Mouse (Mus musculus): Measurements from ENCODE around the gene Strip2. TPM values are rescaled to one million over a fixed set of nuclear protein-coding genes. Genes with fewer than 3 reads are reported as not detected.

Gene Strip2
- 10 to 100 TPM; 52.9 to 63.3 TPM for total RNA-seq (2021)

DNA sequence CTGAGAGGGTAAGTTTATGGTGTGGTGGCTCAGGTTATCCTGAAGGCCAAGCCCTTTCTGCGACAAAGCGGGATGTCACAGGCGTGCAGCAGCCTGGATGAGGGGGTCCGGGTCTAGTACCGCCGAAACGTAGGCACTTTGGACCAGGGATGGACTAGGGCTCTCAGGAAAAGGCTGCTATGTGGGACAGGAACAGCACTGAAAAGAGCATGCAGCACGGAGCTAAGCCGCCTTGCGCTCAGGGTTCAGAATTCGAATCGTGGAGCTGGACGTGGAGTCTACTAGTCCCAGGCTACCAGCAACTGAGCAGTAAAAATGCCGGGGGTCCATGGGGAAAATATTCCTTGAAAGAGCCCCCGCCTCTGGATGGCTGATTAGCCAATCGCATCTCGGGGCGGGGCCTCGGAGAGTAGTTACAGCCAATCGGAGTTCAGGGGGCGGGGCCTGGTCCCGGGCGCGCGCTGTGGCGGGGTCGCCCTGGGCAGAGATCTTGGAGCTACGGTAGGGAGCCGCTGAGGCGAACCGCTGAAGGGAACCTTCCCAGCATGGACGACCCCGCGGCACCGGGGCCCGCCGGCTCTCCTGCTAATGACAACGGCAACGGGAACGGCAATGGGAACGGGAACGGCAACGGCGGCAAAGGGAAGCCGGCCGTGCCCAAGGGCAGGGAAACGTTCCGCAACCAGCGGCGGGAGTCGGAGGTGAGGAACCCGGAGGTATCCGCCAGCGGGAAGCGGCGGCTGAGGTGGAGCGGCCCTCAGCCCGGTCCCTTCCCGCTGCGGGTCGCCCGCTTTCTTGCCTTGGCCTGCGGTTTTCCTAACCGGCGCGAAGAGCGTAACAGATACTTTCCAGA, at the start of gene Strip2:
Strip2 (plus strand) TSS at position 483 of the 853 bp plus-strand sequence.
- intact Hi-C loops (cut with DNase I): no loop called here
- DNase-seq (ENCODE audit: low spot score): peak; percentile 85

- DNase-seq (ENCODE audit: low spot score): no peak
- intact Hi-C loops (cut with DNase I): no loop called here
These were observed 48.4 kb upstream of the Strip2 start for GRCm38 (mm10) chr6:29868341-29868895.

- intact Hi-C loops (cut with DNase I): no loop called here
- no peak for DNase-seq (ENCODE audit: low spot score)
These were observed 43.2 kb upstream of the Strip2 start for GRCm38 (mm10) chr6:29873654-29874053.

- intact Hi-C loops (cut with DNase I): no loop called here
- DNase-seq (ENCODE audit: low spot score): peak; percentile 28
These were observed 41.2 kb upstream of the Strip2 start for GRCm38 (mm10) chr6:29875576-29875975.

DNA sequence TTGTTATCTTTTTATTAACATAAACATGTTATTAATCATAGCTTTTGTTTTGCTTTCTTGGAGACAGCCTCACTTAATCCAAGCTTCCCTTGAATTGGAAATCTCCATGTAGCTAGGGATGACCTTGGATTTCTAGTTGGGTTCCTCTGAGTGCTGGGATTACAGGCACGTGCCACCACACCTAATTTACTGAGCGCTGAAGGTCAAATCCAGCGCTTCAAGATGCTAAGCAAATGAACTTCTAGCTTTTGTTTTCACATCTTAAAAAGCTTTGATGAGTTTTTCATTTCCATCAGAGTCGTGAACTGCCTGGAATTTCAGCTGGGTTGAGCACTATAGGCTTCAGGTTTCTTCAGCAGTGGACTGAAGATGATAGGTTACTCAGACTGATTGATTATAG, 40.0 kb upstream of the Strip2 start:
- intact Hi-C loops (cut with DNase I): no loop called here
- DNase-seq (ENCODE audit: low spot score): no peak

DNA sequence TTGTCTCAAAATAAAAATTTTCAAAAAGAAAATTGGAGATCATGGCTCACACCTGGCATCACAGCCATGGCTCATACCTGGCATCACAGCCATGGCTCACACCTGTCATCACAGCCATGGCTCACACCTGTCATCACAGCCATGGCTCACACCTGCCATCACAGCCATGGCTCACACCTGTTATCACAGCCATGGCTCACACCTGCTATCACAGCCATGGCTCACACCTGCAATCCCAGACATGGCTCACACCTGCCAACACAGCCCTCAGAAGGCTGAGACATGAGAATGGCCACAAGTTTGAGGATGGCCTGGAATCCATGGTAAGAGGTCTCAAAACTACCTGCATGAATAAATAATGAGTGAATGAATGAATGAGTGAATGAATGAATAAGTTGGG, 37.2 kb upstream of the Strip2 start:
- intact Hi-C loops (cut with DNase I): no loop called here
- no peak for DNase-seq (ENCODE audit: low spot score)

DNA sequence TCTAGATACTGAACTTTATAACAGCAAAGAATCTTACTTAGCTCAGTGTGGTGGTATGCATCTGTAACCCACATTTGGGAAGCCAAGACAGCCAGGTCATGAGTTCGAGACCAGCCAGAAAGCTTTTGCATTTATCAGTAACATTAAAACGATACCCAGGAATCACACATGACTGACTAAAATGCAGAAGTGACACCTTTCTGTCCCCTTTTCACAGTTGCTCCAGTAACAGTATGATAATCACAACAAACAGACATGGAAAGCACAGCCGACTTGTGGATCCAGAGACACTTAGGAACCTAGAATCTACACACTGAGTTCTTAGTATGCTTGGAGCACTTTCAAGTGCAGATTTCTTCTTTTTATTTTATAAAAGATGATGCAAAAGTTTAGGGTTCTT, 36.0 kb upstream of the Strip2 start:
- intact Hi-C loops (cut with DNase I): no loop called here
- DNase-seq (ENCODE audit: low spot score): no peak

DNA sequence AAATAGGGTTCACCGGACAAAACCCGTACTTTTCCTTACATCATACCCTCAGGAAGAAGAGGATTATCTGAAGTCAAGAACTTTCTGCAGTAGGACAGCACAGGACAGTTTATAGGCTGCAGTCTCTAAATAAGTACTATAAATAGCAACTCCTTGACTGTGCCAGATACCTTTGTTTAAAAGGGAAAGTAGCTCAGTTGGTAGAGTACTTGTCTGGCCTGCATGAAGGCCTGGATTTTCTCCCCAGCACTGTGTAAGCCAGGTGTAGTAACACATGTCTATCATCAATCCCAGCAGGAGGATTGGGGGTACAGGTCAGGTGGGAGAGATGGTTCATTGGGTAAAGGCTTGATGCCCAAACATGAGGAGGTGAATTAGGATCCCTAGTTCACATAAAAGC, 34.9 kb upstream of the Strip2 start:
- intact Hi-C loops (cut with DNase I): no loop called here
- no peak for DNase-seq (ENCODE audit: low spot score)

GRCm38 (mm10) chr6:29882870-29883269, 33.9 kb upstream of the Strip2 start:
- DNase-seq (ENCODE audit: low spot score): no peak
- intact Hi-C loops (cut with DNase I): no loop called here

- no peak for DNase-seq (ENCODE audit: low spot score)
- intact Hi-C loops (cut with DNase I): no loop called here
These were observed 25.7 kb upstream of the Strip2 start for GRCm38 (mm10) chr6:29891151-29891550.

GRCm38 (mm10) chr6:29896976-29897375, 19.8 kb upstream of the Strip2 start:
- intact Hi-C loops (cut with DNase I): no loop called here
- DNase-seq (ENCODE audit: low spot score): no peak

DNA sequence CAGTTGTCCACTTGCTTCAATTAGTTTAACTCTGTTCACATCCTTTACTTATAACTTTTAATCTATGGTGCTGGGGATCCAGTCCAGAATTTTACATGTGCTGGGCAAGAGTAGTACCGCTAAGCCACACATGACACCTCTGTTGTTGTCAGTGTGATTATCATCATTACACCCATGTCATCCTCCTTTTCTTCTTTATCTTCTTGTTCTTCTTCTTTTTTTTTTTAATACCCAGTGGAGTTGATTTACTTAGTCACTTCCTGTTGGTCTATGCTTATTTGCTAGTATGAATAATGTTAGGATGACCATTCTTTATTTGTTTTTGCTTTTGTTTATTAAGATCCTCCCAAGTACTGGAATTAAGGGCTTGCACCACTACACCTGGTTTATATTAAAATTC, 15.4 kb upstream of the Strip2 start:
- intact Hi-C loops (cut with DNase I): no loop called here
- DNase-seq (ENCODE audit: low spot score): no peak

DNA sequence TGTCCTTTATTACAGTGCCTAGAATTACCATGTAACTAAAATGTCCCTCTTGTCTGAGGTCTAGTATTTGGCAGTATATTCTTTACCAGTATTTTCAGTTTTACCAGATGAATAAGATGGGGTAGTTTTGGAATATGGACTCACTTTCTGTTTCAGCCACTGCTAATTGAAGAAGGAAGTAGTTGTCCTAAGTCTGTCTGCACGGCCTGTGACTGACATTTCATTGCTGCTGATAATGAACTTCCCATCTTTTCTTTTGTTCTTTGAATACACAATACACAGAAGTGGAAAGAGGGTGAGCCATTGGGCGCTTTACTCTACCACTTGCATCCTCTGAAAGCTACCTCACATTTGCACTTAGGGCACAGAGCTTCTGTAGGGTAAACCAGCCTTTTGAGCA, 14.6 kb upstream of the Strip2 start:
- no peak for DNase-seq (ENCODE audit: low spot score)
- intact Hi-C loops (cut with DNase I): no loop called here

DNA sequence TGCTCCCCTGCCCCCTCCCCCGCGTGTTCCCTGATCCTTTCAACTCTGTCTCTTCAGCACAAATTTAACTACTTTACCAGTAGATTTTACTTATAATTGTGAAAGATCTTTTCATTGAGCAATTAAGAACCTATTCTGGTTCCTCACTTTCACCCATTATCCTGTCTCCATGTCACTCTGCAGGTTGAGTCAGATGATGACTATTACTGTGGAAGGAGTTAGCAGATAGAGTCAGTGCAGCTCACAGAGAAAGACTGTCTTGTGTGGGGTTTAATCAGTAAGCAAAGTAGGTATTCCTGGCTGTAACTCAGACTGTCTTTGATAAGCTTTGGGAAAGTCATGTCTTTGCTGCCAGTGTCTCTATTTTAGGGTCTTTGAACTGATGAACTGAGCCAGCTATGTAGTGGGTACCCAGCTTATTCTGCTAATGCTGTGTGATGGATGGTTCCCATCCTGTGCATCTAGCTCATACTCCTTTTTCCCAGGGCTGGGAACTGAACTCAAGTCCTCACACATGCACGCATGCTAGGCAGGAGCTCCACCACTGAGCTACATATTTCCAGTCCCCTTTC, 13.4 kb upstream of the Strip2 start:
- intact Hi-C loops (cut with DNase I): no loop called here
- DNase-seq (ENCODE audit: low spot score): no peak

- intact Hi-C loops (cut with DNase I): no loop called here
- DNase-seq (ENCODE audit: low spot score): no peak
These were observed 12.5 kb upstream of the Strip2 start for GRCm38 (mm10) chr6:29904281-29904680.

DNA sequence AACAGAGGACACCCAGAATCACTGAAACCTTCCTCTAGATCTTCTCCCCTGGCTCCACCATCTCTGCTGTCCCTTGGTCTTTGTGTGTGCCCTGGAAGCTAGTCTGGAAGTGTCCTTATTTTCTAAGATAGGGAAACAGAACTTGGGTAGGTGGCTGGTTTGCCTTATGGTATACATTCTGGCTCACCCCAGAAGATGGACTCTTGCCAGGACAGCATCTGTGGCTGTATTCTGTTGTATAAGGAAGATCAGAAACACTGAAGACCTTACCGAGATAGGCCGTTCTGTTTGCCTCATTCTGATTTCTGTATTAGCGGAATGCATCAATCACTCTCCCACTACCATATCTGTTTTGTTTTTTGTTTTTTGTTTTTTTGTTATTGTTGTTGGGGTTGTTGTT, 6.2 kb upstream of the Strip2 start:
- intact Hi-C loops (cut with DNase I): no loop called here
- DNase-seq (ENCODE audit: low spot score): no peak

GRCm38 (mm10) chr6:29913673-29914072, 3.1 kb upstream of the Strip2 start:
- intact Hi-C loops (cut with DNase I): no loop called here
- no peak for DNase-seq (ENCODE audit: low spot score)

GRCm38 (mm10) chr6:29914136-29914535, 2.7 kb upstream of the Strip2 start:
- DNase-seq (ENCODE audit: low spot score): no peak
- intact Hi-C loops (cut with DNase I): no loop called here

DNA sequence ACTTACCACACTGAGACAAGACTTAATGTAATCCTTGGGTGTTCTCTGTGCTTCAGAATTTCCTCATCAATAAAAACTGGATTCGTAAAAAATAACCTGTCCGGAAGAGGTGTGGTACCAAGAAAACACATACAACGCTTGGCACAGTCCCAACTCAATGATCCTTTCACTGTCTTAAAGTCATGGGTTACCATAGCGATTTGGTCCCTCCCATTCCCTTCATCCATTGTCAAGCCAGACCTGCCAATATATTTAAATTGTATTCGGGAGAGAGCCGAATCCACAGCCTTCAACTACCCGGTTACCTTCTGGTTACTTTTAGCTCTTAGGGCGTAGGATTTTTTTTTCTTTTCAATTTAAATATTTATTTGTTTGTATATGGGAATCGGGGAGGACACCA, 976 bp upstream of the Strip2 start:
- intact Hi-C loops (cut with DNase I): no loop called here
- DNase-seq (ENCODE audit: low spot score): no peak

GRCm38 (mm10) chr6:29917383-29917720, 540 bp downstream of the Strip2 start:
- no peak for DNase-seq (ENCODE audit: low spot score)
- intact Hi-C loops (cut with DNase I): no loop called here

DNA sequence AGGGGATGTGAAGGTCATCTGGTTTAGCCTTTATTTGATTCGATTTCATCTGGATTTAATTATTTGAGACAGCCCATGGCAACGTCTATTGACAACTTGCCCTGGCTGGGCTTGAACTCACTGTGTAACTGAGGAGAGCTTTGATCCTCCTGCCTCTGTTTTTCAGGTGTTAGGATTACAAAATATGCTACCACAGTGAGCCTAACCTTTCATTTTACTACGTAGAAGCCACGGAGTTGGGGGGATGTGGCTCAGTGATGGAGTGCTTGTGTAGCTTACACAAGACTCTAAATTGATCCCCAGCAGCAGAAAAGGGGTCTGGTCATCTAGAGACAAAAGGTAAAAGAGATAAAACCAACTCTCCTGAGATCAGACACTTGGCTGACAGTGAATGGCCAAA, 1.1 kb downstream of the Strip2 start:
- intact Hi-C loops (cut with DNase I): no loop called here
- no peak for DNase-seq (ENCODE audit: low spot score)

DNA sequence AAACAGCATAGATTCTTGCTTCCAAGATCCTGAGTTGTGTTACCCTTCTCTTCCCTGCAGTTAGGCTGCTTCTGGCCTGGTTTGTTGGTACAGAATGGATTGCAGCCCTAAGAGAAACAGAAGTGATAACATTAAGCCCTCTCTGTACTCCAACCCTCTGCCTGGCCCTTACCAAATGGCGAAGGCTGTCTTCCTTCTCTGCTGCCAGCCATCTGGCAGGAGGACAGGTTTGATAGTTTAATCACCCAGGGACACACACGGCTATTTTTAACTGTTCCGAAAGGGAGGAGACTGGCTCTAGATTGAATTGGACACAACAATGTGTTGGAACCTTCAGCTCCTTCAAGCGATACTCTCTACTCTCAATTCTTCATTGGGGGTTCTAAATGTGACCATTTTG, 6.7 kb downstream of the Strip2 start:
- intact Hi-C loops (cut with DNase I): no loop called here
- peak; percentile 16 for DNase-seq (ENCODE audit: low spot score)

All from heart, postnatal 25 days (tissue).